Mouse (Mus musculus) thymus, adult 2 months (tissue): Measurements from ENCODE around the gene Zc3h7b.

Experiments
- CTCF ChIP-seq: fragments of 200-500 bp; IDR thresholded peaks from 2 replicates; pipeline ENCODE4 v1.5.1; 2012; ENCODE audit warnings: mild to moderate bottlenecking, control low read depth, low read length, moderate library complexity, borderline replicate concordance; ENCODE audit not compliant: control insufficient read depth, poor library complexity, insufficient read depth; ENCODE audit errors: extremely low read depth
- POLR2A ChIP-seq: fragments of 200-500 bp; IDR thresholded peaks from 2 replicates; pipeline ENCODE4 v1.6.1; 2012; ENCODE audit warnings: mild to moderate bottlenecking, low read length, control low read depth, moderate library complexity; ENCODE audit not compliant: control insufficient read depth, poor library complexity, insufficient read depth; ENCODE audit errors: extremely low read depth

DNA sequence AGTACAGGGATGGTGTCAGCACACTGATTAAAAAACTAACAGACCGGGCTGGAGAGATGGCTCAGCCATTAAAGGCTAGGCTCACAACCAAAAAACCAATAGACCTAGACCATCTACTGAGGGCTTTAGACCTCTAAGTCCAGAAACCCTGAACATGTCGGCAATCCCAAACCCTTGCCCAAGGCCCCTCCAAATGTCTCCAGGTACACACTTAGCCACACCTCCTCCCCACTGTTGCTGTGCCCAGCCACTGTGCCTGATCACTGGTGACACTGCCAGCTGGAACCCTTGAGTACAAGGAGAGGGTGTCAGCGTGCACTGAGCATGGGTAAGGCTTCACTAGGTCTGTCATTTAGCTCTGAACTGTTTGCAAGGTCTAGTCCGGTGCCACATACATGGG, 53.6 kb downstream of the Zc3h7b start:
- TF ChIP-seq CTCF: no peak
- TF ChIP-seq POLR2A: no peak
